Mouse (Mus musculus): ENCODE results near the gene Ceacam13. TPM values are rescaled to one million over a fixed set of nuclear protein-coding genes. Genes with fewer than 3 reads are reported as not detected.
"Not testable (repeated sequence)": the region's sequence is repeated elsewhere in the genome, so short reads cannot be mapped to it uniquely, and the experiment has no call there.

Gene Ceacam13
- not detected in 2 replicates for polyA plus RNA-seq (2012; ENCODE audit: insufficient read depth, insufficient read length, low replicate concordance, missing spikeins)

DNA sequence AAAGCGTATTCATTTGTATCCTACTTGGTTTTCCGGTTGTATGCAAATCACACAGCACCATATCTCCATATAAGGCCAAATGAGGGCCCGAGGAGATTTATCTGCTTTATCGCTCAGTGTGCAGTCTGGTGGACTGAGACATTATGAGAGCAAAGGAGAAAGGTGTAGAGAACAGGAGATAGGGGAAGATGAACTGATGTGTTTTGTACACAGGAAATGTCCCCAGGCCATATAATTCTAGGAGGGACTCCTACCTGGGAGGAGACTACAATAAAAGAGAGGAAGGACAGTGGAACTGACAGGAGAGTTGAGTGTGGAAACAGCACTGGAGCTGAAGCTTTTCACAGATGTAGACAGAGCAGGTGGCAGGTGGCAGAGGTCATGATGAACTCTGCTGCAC, at the start of gene Ceacam13:
Gene Ceacam13 (plus strand): TSS at position 301 of the 400 bp plus-strand sequence.
- Histone ChIP-seq H3K4me1 (ENCODE audit: control insufficient read depth, insufficient read depth, low read length) (no peaks in the 10 kb centered on the region), H3K4me3 (ENCODE audit: insufficient read depth, low read depth, low read length) (no peak within 1 kb of the TSS), H3K27ac (ENCODE audit: insufficient read depth, low read depth, low read length) (no peak within 1 kb of the TSS)
- TF ChIP-seq POLR2A (IDR thresholded peaks at IDR 0.05; ENCODE audit: insufficient read depth, low read depth, low read length), result no peak
- TF ChIP-seq CTCF (IDR thresholded peaks at IDR 0.05; ENCODE audit: insufficient read depth, low read depth, low read length), result no peak
- WGBS, result 82% methylated on average over 4 of the region's 4 CpGs

- Histone ChIP-seq H3K27ac (ENCODE audit: insufficient read depth, low read depth, low read length) (no peak within 1 kb of the TSS), H3K4me3 (ENCODE audit: insufficient read depth, low read depth, low read length) (no peak within 1 kb of the TSS), H3K4me1 (ENCODE audit: control insufficient read depth, insufficient read depth, low read length) (no peaks in the 10 kb centered on the region)
- TF ChIP-seq CTCF (IDR thresholded peaks at IDR 0.05; ENCODE audit: insufficient read depth, low read depth, low read length), result no peak
- no peak for TF ChIP-seq POLR2A (IDR thresholded peaks at IDR 0.05; ENCODE audit: insufficient read depth, low read depth, low read length)
- 81% methylated on average over 4 of the region's 4 CpGs for WGBS
Observed at GRCm38 (mm10) chr7:17971824-17972223, 37.9 kb upstream of the Ceacam13 start, which contains the start of gene Ceacam11. Ceacam11 (plus strand) TSS chr7:17972124.

- not testable (repeated sequence) for H3K4me3 ChIP-seq (ENCODE audit: insufficient read depth, low read depth, low read length); H3K4me1 ChIP-seq (ENCODE audit: control insufficient read depth, insufficient read depth, low read length); H3K27ac ChIP-seq (ENCODE audit: insufficient read depth, low read depth, low read length)
- WGBS, result 89% methylated on average over 1 of the region's 1 CpGs
Observed at GRCm38 (mm10) chr7:18001131-18001530, 8.6 kb upstream of the Ceacam13 start.

- no peak within 1 kb of the TSS for H3K27ac ChIP-seq (ENCODE audit: insufficient read depth, low read depth, low read length)
- no peak for TF ChIP-seq POLR2A (IDR thresholded peaks at IDR 0.05; ENCODE audit: insufficient read depth, low read depth, low read length)
- TF ChIP-seq CTCF (IDR thresholded peaks at IDR 0.05; ENCODE audit: insufficient read depth, low read depth, low read length), result no peak
Observed at GRCm38 (mm10) chr7:18065629-18066028, 55.9 kb downstream of the Ceacam13 start, which contains the start of gene Ceacam12. Ceacam12 (plus strand) TSS chr7:18065929.

More at GRCm38 (mm10) chr7:18065629-18066028, 55.9 kb downstream of the Ceacam13 start, which contains the start of gene Ceacam12:
- 72% methylated on average over 1 of the region's 1 CpGs for WGBS
- Histone ChIP-seq H3K4me1 (ENCODE audit: control insufficient read depth, insufficient read depth, low read length) (no peaks in the 10 kb centered on the region), H3K4me3 (ENCODE audit: insufficient read depth, low read depth, low read length) (no peak within 1 kb of the TSS)

Other genes starting within 250 kb of the Ceacam13 start
- not detected in 2 replicates for gene Ceacam14, start 197.3 kb upstream of the Ceacam13 start, polyA plus RNA-seq (2012; ENCODE audit: insufficient read depth, insufficient read length, low replicate concordance, missing spikeins)
- not detected in 2 replicates for gene Gm5155, start 138.1 kb upstream of the Ceacam13 start, polyA plus RNA-seq (2012; ENCODE audit: insufficient read depth, insufficient read length, low replicate concordance, missing spikeins)
- gene Ceacam11, start 37.8 kb upstream of the Ceacam13 start, polyA plus RNA-seq (2012; ENCODE audit: insufficient read depth, insufficient read length, low replicate concordance, missing spikeins), result not detected in 2 replicates
- gene Ceacam12, start 56.0 kb downstream of the Ceacam13 start, polyA plus RNA-seq (2012; ENCODE audit: insufficient read depth, insufficient read length, low replicate concordance, missing spikeins), result not detected in 2 replicates
- not detected in 2 replicates for gene Igfl3, start 166.6 kb downstream of the Ceacam13 start, polyA plus RNA-seq (2012; ENCODE audit: insufficient read depth, insufficient read length, low replicate concordance, missing spikeins)
- not detected in 2 replicates for gene Mill1, start 235.5 kb downstream of the Ceacam13 start, polyA plus RNA-seq (2012; ENCODE audit: insufficient read depth, insufficient read length, low replicate concordance, missing spikeins)

All from olfactory bulb, adult 2 months (tissue).